Mouse (Mus musculus) adipose tissue, adult 10 weeks (tissue): Measurements from ENCODE around the gene 4930590J08Rik. TPM values are rescaled to one million over a fixed set of nuclear protein-coding genes. Genes with fewer than 3 reads are reported as not detected.

Source experiments
- polyA plus RNA-seq: library from polyadenylated mRNA; stranded (reverse); fragments of 350-450 nt; fragmentation: Illumina TruSeq; extraction: RNeasy Lipid Tissue Mini Kit (QIAGEN cat#74804); gene quantifications from one replicate; pipeline ENCODE4 v1.2.3, GENCODE M21; 2014; ENCODE audit warnings: low read depth, low replicate concordance

4930590J08Rik gene
- 1.9 TPM for polyA plus RNA-seq

DNA sequence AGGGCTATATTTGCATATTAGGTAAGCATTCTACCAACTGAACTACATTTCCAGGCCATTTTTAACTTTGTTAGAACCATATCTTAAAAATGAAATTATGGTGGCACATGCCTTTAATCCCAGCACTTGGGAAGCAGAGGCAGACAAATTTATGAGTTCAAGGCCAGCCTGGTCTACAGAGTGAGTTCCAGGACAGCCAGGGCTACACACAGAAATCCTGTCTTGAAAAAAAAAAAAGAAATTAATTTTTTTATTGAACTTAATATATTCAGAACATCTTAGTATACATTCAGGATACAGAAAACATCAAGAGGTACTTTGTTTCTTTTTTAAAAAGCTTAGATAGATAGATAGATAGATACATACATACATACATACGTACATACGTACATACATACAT lies at the start of gene 4930590J08Rik:
4930590J08Rik (plus strand) TSS at position 301 of the 400 bp plus-strand sequence.

GRCm38 (mm10) chr6:91877885-91878651 lies 24.5 kb upstream of the 4930590J08Rik start, which contains the start of gene Ccdc174:
Gene Ccdc174 (plus strand): TSS chr6:91878053.

DNA sequence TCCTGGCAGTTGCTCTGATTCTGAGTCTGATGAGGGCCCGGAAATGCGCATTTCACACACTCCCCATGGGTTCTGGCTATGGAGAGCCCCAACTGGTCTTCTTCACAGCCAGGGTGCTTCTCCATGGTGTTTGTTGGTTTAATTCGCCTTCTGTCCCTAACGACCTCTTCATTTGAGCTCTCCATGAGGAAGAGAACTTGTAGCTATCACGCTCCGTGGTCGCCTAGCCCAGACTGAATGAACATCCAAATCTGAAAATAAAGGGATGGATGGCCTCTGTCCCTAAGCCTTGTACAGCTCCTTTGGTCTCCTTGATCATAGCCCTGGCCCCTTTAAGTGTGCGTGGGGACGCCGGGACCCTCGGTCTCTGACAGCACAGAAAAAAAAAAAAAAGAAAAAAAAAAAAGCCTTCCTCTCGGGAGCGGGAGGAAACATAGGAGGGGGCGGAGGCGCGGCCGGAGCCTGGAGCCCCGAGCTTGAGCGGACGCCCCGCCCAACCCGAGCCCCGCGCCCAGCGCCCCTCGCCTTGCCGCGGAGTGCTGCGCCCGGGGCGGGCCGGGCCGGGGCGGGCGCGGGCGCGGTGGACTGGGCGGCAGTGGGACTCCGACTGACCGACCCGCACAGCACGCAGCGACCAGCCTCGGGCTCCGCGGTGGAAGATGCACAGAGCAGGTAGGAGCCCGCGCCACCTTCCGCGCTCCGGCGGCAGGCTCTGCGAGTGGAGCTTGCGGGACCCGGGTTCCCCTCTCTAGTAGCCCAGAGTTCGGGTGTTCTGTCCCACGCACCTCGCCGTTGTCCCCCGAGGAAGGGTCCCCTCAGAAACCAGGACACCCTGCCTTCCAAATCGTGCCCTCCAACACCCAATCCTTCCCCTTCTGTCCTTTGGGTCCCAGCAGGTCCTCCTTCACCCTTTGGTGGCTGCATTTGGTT lies 76.0 kb downstream of the 4930590J08Rik start, which contains the start of gene Fgd5:
Fgd5 (plus strand) TSS at position 508 of the 930 bp plus-strand sequence.

Other genes with a start within 250 kb of the 4930590J08Rik start
- 30.2 TPM for gene Slc6a6, start 218.8 kb upstream of the 4930590J08Rik start, polyA plus RNA-seq
- 1.4 TPM for gene Grip2, start 75.6 kb upstream of the 4930590J08Rik start, polyA plus RNA-seq
- gene Ccdc174, start 24.8 kb upstream of the 4930590J08Rik start, polyA plus RNA-seq, result 16.3 TPM
- gene Fgd5, start 76.1 kb downstream of the 4930590J08Rik start, polyA plus RNA-seq, result 11.1 TPM
- 15.7 TPM for gene Nr2c2, start 188.6 kb downstream of the 4930590J08Rik start, polyA plus RNA-seq